Mouse (Mus musculus) layer of hippocampus, adult 8-10 months (tissue): ENCODE results near the gene Ccdc92b. TPM values are rescaled to one million over a fixed set of nuclear protein-coding genes. Genes with fewer than 3 reads are reported as not detected.
"Not testable (repeated sequence)": the region's sequence is repeated elsewhere in the genome, so short reads cannot be mapped to it uniquely, and the experiment has no call there.

Experiments
- DNase-seq, 2 experiments: peaks; one replicate each; pipeline ENCODE4 v3.0.0; 2022; ENCODE audit warnings: low spot score in 2 of 2
- total RNA-seq, 4 experiments: library from RNA; stranded (reverse); gene quantifications; 2 replicates each; pipeline ENCODE4 v1.2.4; 2022

The Ccdc92b gene
- 10 to 100 TPM; 23.2 to 28.6 (median 24.6) TPM for total RNA-seq

DNA sequence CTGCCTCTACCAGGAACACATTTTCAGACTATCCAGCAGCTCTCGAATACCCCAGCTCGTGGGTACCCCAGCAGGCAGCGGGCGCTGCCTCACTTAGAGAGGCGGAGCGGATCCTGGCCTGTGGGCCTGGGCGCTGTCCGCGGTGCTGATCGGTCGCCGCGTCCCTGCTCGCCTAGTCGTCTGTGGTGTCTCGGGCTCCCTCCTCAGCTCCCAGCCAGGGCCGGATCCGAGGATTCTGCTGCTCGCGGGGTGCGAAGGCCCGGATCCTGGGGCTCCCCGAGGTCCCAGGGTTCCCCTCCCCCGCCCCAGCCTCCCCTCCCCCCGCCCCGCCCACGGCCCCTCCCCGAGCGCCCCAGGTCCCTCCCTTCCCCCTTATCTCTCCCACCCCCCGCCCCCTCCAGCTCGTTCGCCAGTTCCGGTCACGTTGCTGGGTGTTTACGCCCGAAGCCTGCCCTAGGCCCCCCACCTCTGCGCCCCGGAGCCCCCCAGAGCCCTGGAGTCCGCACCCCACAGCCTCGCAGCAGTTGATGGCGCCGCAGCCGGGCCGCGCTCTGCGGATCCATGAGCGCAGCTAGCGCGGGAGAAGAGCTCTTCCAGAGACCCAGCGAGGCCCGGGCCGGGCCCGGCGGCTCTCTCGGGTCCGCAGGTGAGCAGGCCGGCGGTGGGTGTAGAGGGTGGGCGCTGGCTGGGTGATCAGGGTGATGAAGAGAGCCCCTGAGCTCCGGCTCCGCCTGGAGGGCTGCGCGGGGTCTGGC, at the start of gene Ccdc92b:
Gene Ccdc92b (plus strand): TSS at position 405 of the 755 bp plus-strand sequence.
- peak; percentile 51 to 68 for DNase-seq

DNA sequence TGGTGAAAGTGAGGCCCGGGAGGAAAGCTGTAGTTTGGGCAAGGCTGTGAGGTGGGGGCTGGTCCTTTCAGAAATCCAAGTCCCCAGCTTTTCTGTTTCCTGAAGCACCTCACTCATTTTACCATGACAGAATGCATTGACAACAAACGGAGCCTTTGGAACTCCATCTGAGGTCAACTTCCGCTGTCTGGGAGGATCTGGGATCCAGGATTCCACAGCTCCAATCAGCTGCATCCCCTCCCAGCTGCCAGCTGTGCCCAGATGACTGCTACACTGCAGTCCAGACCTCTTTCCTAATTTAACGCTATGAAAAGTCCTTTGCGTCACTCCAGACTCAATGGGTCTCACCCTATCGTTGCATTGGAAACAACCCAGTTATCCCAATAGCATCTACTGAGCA, 49.7 kb upstream of the Ccdc92b start:
- no peak for DNase-seq

DNA sequence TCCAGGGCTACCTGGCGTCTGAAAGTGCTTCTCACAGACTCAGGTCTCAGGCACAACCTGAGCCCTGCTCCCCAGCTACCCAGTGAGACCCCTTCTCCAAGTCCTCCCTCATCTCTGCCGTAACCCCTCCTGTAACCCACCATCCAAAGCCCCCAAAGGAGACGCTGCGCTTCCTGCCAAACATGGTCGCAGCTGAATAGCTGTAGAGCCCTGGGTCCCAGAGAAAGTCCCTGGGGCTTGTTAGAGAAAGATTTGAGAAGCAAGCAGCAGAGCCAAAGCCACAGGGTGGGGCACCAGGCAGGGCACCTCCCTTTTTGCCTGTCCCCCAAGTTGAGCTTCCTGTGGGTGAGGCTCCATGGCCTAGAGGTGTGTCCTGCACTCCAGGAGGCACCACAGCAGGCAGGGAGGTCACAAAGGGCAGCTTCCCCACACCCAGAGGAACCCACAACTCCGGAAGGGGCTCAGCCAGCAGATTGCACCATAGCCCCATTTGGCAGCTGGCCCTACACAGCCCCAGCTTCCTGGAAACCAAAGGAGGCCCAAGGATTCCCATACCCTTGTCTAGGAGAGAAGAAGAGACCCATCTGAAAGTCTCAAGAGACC, 46.8 kb upstream of the Ccdc92b start:
- DNase-seq, result no peak

DNA sequence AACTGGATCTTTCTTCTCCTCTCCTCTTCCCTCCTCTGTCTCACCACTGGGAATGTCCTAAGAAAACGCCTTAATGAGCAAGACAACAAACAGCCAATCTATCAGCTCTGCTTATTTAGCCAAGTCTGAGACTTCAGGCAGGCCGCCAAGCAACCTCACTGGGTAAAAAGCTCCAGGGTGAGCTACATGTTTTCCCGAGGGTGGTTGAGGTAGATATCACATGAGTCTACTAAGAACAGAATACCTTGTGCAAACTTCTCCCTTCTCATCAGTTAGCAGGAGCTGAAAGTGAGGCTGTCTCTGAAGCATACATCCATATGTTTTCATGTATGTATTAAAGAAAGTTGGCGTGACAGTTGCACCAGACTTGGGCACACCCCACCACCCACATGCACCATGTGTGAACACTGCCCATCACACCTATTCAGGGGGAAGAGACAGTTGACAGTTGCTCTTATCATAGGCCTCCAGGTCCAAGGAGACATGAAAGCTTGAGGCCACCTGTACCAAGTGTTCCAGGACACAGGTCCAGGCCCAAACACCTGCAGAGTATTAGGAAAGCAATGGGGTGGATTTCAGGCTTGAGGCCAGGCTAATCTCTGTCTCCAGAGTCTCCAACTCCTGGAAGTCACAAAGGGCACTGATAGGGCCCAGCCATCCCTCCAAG, 44.5 kb upstream of the Ccdc92b start:
- DNase-seq, result no peak

DNA sequence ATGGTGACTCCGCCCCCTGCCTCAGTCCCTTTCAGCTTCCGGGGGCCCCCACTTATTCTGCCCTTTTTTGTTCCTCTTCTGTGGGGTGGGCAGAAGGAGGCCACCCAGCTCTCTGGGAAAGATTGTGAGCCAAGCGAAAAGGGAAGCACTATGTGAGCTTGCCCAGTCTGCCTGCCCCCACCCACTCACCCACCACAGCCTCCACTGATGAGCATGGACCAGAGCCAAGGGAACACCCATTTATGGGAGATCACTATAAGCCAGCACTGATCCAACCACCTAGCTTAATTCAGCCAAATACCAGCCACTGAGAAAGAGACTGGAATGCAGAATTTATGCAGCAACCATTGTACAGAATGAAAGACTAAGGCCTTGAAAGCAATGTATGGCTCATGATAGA, 43.5 kb upstream of the Ccdc92b start:
- no peak for DNase-seq

DNA sequence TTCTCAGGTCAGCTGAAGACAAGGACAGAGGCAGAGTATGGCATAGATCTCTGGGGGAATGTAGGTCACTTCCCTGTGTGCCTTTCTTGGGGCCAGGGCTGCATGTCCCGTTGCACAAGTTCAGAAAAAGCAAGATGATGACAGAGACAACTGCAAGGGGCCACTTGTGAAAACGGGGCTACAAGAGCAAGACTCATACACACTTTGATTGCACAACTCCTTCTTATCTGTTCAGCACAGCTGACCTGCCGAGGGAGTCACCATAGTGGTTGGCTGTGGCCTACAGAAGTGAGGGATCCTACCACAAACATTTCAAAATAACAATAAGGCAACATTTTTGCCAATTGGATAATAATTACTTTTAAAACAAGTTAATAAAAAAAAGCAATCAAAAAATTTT, 42.3 kb upstream of the Ccdc92b start:
- no peak for DNase-seq

DNA sequence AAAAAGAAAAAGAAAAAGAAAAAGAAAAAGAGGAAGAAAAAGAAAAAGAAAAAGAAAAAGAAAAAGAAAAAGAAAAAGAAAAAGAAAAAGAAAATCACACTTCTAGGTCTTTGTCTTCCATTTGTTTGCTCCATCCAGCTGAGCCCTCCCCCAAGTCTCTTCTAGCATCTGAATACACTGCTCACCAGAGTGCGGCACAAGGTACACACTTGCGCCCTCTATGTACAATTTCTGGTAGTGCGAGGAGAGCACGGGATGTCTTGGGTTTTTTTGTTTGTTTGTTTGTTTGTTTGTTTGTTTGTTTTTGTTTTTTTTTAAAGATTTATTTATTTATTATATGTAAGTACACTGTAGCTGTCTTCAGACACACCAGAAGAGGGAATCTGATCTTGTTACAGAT, 38.1 kb upstream of the Ccdc92b start:
- DNase-seq, result not testable (repeated sequence)

DNA sequence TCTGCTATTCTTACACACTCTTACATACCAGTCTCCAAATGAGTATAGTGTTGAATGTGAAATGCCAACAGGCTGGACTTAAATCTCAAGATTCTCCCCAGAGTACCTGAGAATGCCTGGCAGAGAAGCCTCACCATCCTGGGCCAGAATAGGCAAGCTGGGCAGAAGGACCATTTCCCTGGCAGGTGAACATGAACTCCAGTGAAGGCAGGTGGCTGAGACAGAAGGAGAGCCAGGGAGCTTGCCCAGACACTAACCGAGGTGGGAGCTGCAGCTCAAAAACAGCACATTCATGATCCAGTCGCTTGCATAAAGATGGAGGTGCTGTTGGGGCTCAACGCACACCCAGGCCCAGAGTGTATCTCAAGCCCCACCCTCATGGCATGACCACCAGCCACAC, 36.9 kb upstream of the Ccdc92b start:
- no peak for DNase-seq

DNA sequence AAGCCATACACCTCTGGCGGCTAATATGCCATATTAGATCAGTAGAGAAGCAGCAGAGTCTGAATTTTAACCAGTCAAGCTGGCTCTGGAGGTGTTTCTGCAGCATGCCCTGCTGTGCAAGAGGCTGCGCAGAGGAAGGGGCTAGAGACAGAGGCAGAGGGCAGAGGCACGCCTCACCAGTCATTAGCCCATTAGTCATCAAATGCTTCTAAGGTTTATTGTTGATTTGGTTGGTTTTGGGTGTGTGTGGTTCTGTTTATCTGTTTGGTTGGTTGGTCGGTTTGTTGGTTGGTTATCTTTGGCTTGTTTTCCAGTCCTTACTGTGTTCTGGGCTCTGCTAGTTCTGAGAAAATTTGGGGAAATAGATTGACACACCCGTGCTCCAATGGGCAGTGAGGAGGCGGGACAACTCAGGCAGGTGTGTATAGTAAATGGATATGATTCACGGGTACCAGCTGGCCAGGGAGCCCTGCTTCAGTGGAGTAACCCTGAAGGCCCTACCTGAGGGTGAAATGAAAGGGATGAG, 35.5 kb upstream of the Ccdc92b start:
- no peak for DNase-seq

DNA sequence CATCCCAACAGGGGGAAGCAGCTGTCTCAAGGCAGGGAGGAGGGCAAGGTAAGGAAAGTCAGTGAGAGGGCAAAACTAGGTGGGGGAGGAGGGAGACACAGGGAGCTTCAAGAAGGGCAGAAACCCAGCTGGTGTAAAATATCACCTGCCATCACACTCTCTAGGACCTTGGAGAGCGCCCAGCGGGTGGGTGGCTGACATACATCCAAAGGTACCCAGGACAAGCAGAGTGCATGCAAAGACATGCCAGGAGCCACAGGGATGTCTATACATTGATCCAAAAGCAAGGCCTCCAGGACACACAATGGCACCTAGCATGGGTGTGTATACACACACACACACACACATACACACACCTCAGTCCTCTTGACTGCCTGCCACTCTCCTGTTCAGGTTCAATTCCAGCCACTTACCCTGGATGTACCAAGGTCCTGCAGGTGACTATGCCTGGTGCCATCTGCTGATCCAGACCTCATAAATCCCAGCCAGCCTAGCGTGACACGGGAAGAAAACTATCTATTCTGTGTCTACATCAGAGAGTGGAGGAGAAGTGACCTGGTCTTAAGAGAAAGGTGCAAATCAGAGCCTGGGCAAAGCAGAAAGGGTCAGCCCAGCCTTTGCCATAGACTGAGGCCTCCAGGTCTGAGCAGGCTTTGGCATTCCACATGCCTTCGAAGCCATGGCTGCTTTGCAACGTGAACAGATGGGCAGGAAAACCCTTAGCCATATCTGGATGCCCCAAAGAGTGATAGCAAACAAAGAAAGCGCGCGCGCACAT, 34.3 kb upstream of the Ccdc92b start:
- DNase-seq, result no peak

DNA sequence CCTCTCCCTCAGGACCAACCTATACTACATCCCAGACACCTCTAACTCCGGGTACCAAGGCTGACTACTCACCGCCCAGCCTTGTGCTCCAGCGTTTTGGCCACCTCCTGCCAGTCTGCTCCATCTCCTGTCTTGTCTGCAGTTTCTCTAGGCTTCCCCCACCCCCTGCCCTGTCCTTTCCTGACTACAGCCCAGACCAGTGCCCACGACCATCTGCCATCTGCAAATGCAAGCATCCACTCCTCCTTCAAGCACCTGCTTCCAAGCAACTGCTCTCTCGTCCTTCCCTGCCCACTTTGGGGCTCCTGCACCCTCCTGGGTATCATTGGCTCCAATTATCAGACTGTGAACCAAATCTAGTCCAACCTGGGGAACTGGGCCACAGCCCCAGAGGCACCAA, 33.0 kb upstream of the Ccdc92b start:
- DNase-seq, result no peak

DNA sequence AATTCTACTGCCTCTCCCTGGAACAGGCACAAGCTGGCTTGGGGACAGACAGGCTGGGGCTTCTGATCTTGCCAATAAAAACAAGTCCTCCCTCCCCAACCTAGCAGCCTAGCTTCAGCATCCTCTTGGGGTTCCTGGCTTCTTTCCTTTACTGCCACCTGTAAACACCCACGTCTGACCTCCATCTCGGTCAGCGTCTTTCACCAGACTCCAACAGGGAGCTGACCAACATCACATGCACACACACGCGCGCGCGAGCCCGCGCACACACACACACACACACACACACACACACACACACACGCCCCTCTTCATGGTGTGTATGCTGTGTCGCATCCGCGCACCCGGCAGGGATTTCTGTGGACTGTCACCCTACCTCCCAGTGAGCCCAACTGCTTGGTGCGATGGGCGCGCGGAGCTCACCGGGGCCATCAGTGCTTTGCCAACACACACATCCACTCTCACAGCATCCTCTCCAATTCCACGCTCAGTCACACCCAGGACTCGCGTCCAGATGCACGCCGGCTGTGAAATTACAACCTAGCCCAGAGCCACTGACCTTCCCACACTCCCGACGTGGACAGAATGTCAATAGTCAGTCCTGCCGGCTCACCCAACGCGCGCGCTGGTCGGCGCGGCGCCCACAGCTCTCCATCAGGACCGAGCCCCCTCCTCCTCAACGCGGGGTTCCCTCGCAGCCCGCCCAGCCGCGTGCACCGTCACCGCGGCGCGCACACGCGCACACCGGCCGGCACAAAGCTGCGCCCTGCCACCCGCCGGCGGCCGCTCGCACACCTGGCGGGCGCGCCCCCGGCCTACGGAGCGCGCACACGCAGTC, 29.8 kb upstream of the Ccdc92b start:
- peak in 1 of 2 experiments; percentile 52 for DNase-seq

DNA sequence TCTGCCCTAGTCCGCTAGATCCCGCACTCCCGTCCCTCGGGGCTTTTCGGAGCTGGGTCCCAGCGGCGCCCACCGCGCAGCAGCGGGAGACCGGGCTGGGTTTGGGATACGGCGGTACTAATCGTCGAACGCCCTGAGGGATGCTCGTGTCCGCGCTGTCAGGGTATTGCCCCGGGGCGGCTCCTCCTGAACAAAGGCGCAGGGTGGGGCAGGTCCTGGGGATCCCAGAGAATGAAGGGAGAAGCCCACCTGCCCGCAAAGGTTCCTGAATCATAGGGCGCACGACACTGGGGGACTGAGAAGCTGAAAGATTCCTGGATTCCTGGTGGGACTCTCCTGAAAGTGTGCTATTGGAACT, 29.2 kb upstream of the Ccdc92b start:
- DNase-seq, result no peak

DNA sequence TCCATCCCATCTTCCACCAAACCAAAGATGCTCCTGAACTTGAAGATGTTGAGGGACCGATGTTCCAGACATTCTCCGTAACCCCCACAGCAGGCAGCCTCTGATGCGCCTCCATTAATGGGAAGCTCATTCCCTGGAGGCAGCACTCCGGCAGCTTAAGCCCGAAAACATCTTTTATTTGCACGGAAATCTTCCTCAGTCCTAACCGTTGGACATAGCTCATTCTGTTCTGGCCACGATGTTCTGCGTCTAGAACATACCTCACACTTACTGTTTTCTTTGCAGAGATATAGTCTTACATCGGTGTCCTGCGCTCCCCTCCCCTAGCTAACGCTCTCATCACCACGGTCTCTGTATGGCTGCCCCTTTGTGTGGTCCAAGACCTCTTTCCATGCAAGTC, 28.7 kb upstream of the Ccdc92b start:
- DNase-seq, result no peak

DNA sequence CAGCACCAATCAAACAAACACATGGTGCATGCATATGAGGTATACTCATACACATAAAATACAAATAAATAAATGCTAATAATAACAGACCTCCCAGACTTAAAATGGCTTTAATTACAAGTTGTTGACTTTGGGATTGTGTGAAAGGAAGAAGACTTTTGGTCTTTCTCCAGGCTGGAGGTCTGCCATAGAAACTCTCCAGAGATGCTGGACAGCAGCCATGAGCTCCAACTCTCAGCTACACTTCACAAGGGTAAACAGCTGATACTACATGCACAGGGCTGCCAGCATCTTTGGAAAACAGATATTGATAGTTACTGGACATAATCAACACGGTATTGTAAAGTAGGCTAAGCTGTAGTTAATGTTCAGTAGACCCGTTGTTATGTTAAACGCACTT, 27.2 kb upstream of the Ccdc92b start:
- no peak for DNase-seq

DNA sequence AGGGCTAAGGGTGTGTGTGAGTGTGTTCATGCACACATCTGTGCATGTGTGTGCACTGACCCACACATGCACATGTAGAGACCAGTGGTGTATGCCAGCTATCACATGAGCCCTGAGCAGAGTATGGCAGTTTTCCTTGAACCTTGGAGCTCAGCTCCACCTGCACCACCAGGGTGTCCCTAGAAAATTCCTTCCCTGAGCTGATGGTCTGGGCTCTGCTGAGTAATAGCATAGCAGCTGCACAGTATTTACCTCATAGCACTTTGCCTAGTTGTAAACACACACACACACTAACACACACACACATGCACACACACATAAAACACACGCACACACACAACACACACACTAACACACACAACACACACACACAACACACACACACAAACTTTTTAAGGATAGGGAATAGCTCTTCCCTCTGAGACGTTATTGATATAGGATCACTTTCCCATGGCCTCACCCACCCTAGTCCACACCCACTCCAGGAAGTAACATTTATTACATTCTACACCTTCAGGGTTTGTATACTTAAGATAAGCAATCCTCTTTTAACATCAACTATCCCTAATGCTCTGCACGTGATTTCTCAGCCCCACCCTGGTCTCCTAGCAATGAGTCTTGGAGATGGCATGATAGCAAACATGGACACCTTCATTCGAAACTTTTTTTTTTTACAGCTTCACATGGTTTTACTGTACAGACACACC, 22.0 kb upstream of the Ccdc92b start:
- no peak for DNase-seq

DNA sequence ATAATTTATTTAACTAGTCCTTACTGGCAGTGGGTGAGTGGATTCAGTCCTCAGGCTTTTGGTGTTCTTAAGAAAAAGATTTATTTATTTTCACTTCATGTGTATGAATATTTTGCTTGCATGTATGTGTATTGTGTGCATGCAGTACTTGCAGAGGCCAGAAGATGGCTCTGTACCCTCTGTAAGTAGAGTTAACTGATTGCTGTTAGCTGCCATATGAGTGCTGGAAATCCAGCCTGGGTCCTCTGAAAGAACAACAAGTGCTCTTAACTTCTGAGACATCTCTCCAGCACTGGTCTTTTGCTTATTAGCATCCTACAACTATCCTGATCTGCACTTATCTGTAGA, 21.4 kb upstream of the Ccdc92b start:
- DNase-seq, result no peak

DNA sequence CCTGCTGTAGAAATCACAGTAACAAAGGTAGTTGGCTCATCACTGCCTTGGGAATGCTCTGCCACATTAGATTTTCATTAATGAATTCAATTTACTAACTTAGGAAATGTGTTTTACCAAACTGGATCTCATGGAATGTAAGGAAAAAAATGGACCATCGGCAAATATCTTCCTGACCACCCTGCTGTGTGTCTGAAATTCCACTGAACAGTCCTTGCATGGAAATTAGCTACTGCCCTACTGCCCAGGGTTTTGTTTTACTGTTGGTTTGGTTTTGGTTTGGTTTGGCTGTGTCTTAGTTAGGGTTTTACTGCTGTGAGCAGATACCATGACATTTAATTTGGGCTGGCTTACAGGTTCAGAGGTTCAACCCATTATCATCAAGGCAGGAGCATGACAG, 17.1 kb upstream of the Ccdc92b start:
- no peak for DNase-seq

DNA sequence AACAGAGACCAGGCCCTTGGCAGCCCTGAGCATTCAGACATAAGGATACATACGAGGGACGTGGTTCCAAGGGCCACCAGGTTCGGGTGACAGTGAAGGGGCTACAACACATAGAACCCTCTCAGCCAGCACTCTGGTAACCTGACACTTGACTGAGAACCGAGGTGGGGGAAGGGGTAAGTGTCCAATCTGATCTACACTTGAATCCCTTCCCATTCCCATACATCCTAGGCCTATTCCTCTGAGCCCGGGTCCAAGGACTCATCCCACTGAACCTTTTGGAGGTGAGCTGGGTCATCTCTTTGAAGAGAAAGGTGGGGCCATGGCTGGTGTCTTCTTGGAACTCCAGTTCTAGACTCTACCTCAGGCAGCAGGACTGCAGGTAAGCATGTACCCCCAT, 9.3 kb upstream of the Ccdc92b start:
- DNase-seq, result no peak

DNA sequence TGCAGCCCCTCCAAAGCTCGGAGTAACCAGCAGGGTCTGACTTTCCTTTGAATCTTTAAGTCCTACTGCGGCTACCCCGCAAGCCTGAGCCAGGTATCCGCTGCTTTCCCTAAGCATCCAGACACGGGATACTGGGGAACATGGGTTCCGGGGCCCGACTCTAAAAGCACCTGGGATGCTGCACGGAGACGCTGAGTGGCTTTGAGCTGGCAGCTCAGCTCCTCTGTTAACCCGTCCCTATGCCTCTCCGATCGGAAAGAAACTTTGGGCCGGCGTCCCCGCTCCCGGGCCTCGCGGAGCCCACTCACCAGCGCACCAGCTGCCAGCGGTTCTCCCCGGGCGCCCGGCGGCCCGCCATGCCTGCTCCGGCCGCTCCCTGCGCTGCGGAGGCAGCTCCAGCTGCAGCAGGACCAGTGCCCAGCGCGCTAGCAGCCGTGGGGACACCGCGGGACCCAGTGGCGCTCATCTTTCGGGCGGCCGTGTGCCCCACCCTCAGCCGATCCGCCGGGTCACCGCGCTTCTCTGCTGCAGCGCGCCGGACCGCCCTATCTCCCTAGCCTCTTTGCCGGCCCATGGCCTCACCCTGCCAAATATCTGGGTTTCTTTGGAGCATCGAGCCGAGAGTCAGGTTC, 8.7 kb upstream of the Ccdc92b start, which contains the start of gene Rap1gap2:
Gene Rap1gap2 (minus strand): TSS at position 371 of the 632 bp plus-strand sequence.
- no peak for DNase-seq
